Mouse (Mus musculus): Measurements from ENCODE around the gene Ccdc57. TPM values are rescaled to one million over a fixed set of nuclear protein-coding genes. Genes with fewer than 3 reads are reported as not detected.

Gene Ccdc57
- polyA plus RNA-seq, 2 experiments, result 3.8 to 7.1 TPM

- DNase-seq (ENCODE audit: low spot score), result no peak
- H3K4me1 ChIP-seq (ENCODE audit: control insufficient read depth, insufficient read depth, low read length), result no peaks in the 10 kb centered on the region
- H3K27ac ChIP-seq (replicated peaks; ENCODE audit: low read depth, low read length), result no peak overlapping the region
- H3K27me3 ChIP-seq (ENCODE audit: control insufficient read depth, insufficient read depth, low read length), result no peaks in the 10 kb centered on the region
- no peak for ATAC-seq (ENCODE audit: low FRiP score, low read depth)
- H3K36me3 ChIP-seq (ENCODE audit: control insufficient read depth, insufficient read depth, low read length), result peaks cover 30% of the 10 kb centered on the region
- no peak for TF ChIP-seq POLR2A (IDR thresholded peaks at IDR 0.05; ENCODE audit: borderline replicate concordance, extremely low read depth, insufficient read depth, insufficient read length)
- no peaks in the 10 kb centered on the region for H3K9me3 ChIP-seq (ENCODE audit: control insufficient read depth, low read length)
- no peak overlapping the region for H3K9ac ChIP-seq (ENCODE audit: low read depth, low read length, severe bottlenecking)
- H3K4me3 ChIP-seq (replicated peaks; ENCODE audit: low read length), result no peak overlapping the region
- WGBS, result 90% methylated on average over 3 of the region's 3 CpGs
- no peak overlapping the region for H3K4me2 ChIP-seq (replicated peaks; ENCODE audit: low read depth, low read length, severe bottlenecking)
These were observed 10.1 kb downstream of the Ccdc57 start for GRCm38 (mm10) chr11:120922528-120922927.

GRCm38 (mm10) chr11:120917756-120918155 lies 14.9 kb downstream of the Ccdc57 start:
- DNase-seq (ENCODE audit: low spot score) (no peak), ATAC-seq (ENCODE audit: low FRiP score, low read depth) (no peak)
- TF ChIP-seq POLR2A (IDR thresholded peaks at IDR 0.05; ENCODE audit: borderline replicate concordance, extremely low read depth, insufficient read depth, insufficient read length), result no peak
- no peaks in the 10 kb centered on the region for H3K9me3 ChIP-seq (ENCODE audit: control insufficient read depth, low read length)
- peaks cover 33% of the 10 kb centered on the region; the same call in 1 of the 2 replicates for H3K36me3 ChIP-seq (ENCODE audit: control insufficient read depth, insufficient read depth, low read length)
- H3K27me3 ChIP-seq (ENCODE audit: control insufficient read depth, insufficient read depth, low read length), result no peaks in the 10 kb centered on the region
- no peak overlapping the region for H3K4me2 ChIP-seq (replicated peaks; ENCODE audit: low read depth, low read length, severe bottlenecking)
- WGBS, result 97% methylated on average over 5 of the region's 5 CpGs
- H3K4me1 ChIP-seq (ENCODE audit: control insufficient read depth, insufficient read depth, low read length), result no peaks in the 10 kb centered on the region
- no peak overlapping the region for H3K27ac ChIP-seq (replicated peaks; ENCODE audit: low read depth, low read length)
- H3K4me3 ChIP-seq (replicated peaks; ENCODE audit: low read length), result no peak overlapping the region
- H3K9ac ChIP-seq (ENCODE audit: low read depth, low read length, severe bottlenecking), result no peak overlapping the region

- DNase-seq (ENCODE audit: low spot score), result peak; percentile 6
- Histone ChIP-seq H3K4me1 (ENCODE audit: control insufficient read depth, insufficient read depth, low read length) (no peaks in the 10 kb centered on the region), H3K36me3 (ENCODE audit: control insufficient read depth, insufficient read depth, low read length) (peaks cover 28% of the 10 kb centered on the region; the same call in 1 of the 2 replicates), H3K4me2 (replicated peaks; ENCODE audit: low read depth, low read length, severe bottlenecking) (no peak overlapping the region), H3K27me3 (ENCODE audit: control insufficient read depth, insufficient read depth, low read length) (no peaks in the 10 kb centered on the region), H3K4me3 (replicated peaks; ENCODE audit: low read length) (no peak overlapping the region), H3K9ac (ENCODE audit: low read depth, low read length, severe bottlenecking) (no peak overlapping the region), H3K9me3 (ENCODE audit: control insufficient read depth, low read length) (no peaks in the 10 kb centered on the region), H3K27ac (replicated peaks; ENCODE audit: low read depth, low read length) (no peak overlapping the region)
- WGBS, result 63% methylated on average over 3 of the region's 3 CpGs
- no peak for ATAC-seq (ENCODE audit: low FRiP score, low read depth)
- no peak for TF ChIP-seq POLR2A (IDR thresholded peaks at IDR 0.05; ENCODE audit: borderline replicate concordance, extremely low read depth, insufficient read depth, insufficient read length)
These were observed 16.2 kb downstream of the Ccdc57 start for GRCm38 (mm10) chr11:120916477-120916876.

GRCm38 (mm10) chr11:120913796-120914195 lies 18.9 kb downstream of the Ccdc57 start:
- Histone ChIP-seq H3K4me3 (replicated peaks; ENCODE audit: low read length) (no peak overlapping the region), H3K9ac (ENCODE audit: low read depth, low read length, severe bottlenecking) (no peak overlapping the region), H3K27me3 (ENCODE audit: control insufficient read depth, insufficient read depth, low read length) (no peaks in the 10 kb centered on the region), H3K27ac (replicated peaks; ENCODE audit: low read depth, low read length) (no peak overlapping the region), H3K9me3 (ENCODE audit: control insufficient read depth, low read length) (no peaks in the 10 kb centered on the region), H3K4me1 (ENCODE audit: control insufficient read depth, insufficient read depth, low read length) (no peaks in the 10 kb centered on the region), H3K36me3 (ENCODE audit: control insufficient read depth, insufficient read depth, low read length) (peaks cover 11% of the 10 kb centered on the region; the same call in 1 of the 2 replicates), H3K4me2 (replicated peaks; ENCODE audit: low read depth, low read length, severe bottlenecking) (no peak overlapping the region)
- TF ChIP-seq POLR2A (IDR thresholded peaks at IDR 0.05; ENCODE audit: borderline replicate concordance, extremely low read depth, insufficient read depth, insufficient read length), result no peak
- DNase-seq (ENCODE audit: low spot score) (no peak), ATAC-seq (ENCODE audit: low FRiP score, low read depth) (no peak)
- WGBS, result 95% methylated on average over 4 of the region's 4 CpGs

GRCm38 (mm10) chr11:120905430-120905873 lies 27.2 kb downstream of the Ccdc57 start:
- no peak overlapping the region for H3K9ac ChIP-seq (ENCODE audit: low read depth, low read length, severe bottlenecking)

More at GRCm38 (mm10) chr11:120905430-120905873, 27.2 kb downstream of the Ccdc57 start:
- DNase-seq (ENCODE audit: low spot score), result peak; percentile 79
- no peak for TF ChIP-seq POLR2A (IDR thresholded peaks at IDR 0.05; ENCODE audit: borderline replicate concordance, extremely low read depth, insufficient read depth, insufficient read length)
- H3K27ac ChIP-seq (replicated peaks; ENCODE audit: low read depth, low read length), result no peak overlapping the region
- ATAC-seq (ENCODE audit: low FRiP score, low read depth), result peak; percentile 82
- H3K4me3 ChIP-seq (replicated peaks; ENCODE audit: low read length), result no peak overlapping the region
- no peaks in the 10 kb centered on the region for H3K9me3 ChIP-seq (ENCODE audit: control insufficient read depth, low read length)
- WGBS, result 19% methylated on average over 1 of the region's 1 CpGs
- H3K27me3 ChIP-seq (ENCODE audit: control insufficient read depth, insufficient read depth, low read length), result no peaks in the 10 kb centered on the region
- H3K4me1 ChIP-seq (ENCODE audit: control insufficient read depth, insufficient read depth, low read length), result no peaks in the 10 kb centered on the region
- H3K36me3 ChIP-seq (ENCODE audit: control insufficient read depth, insufficient read depth, low read length), result peaks cover 14% of the 10 kb centered on the region; the same call in 1 of the 2 replicates
- H3K4me2 ChIP-seq (replicated peaks; ENCODE audit: low read depth, low read length, severe bottlenecking), result no peak overlapping the region
